Mouse (Mus musculus) lung, adult 2 months (tissue): ENCODE results near the gene Mxd4. TPM values are rescaled to one million over a fixed set of nuclear protein-coding genes. Genes with fewer than 3 reads are reported as not detected.
A peak's percentile ranks its signal among the peaks of the same experiment; 100 is the strongest.

ENCODE experiments used
- DNase-seq: peaks from one replicate; pipeline ENCODE4 v3.0.0; 2022
- H3K4me1 ChIP-seq: fragments of 200-500 bp; 2 replicates; pipeline ENCODE4 v1.6.1; 2011; ENCODE audit warnings: low read length; ENCODE audit not compliant: control insufficient read depth, insufficient read depth
- H3K4me3 ChIP-seq: fragments of 200-500 bp; replicated peaks from 2 replicates; pipeline ENCODE3; 2011; ENCODE audit warnings: low read depth, mild to moderate bottlenecking, control low read depth, low read length; ENCODE audit errors: extremely low read depth
- CTCF ChIP-seq: fragments of 200-500 bp; IDR thresholded peaks from 2 replicates; pipeline ENCODE4 v1.5.1; 2011; ENCODE audit warnings: mild to moderate bottlenecking, low read length, control low read depth; ENCODE audit not compliant: insufficient read depth
- POLR2A ChIP-seq: fragments of 200-500 bp; IDR thresholded peaks from 2 replicates; pipeline ENCODE4 v1.6.1; 2011; ENCODE audit warnings: low read depth, mild to moderate bottlenecking, control low read depth, low read length, borderline replicate concordance; ENCODE audit errors: extremely low read depth
- WGBS: fragments of 180-500 bp; shearing (Covaris S2); methylation state at CpG from one replicate; pipeline ENCODE4 v1.1.7; 2018; 5-methylcytosine and 5-hydroxymethylcytosine counted together
- polyA plus RNA-seq: library from polyadenylated mRNA; depleted of rRNA; stranded (reverse); fragments of >200 nt; gene quantifications from 2 replicates; pipeline ENCODE4 v1.2.3, GENCODE M21; 2012

Mxd4 gene
- polyA plus RNA-seq, 1 experiment: 318 TPM

GRCm38 (mm10) chr5:34188856-34189255, 1.3 kb upstream of the Mxd4 start:
- H3K4me1 ChIP-seq: peaks cover 25% of the 10 kb centered on the region
- no peak for DNase-seq
- WGBS: 40% methylated on average over 2 of the region's 2 CpGs
- TF ChIP-seq POLR2A: no peak
- no peak overlapping the region for H3K4me3 ChIP-seq

GRCm38 (mm10) chr5:34186961-34187391, 544 bp downstream of the Mxd4 start:
- H3K4me1 ChIP-seq: peaks cover 41% of the 10 kb centered on the region
- under 1% methylated on average over 46 of the region's 46 CpGs for WGBS
- peak; percentile 60; the same call in 1 of the 2 replicates for TF ChIP-seq POLR2A
- TF ChIP-seq CTCF: no peak
- peak overlapping the region; percentile 95 for H3K4me3 ChIP-seq
- DNase-seq: peak; percentile 73

- WGBS: 12% methylated on average over 2 of the region's 2 CpGs
- TF ChIP-seq CTCF: no peak
- TF ChIP-seq POLR2A: 0 out of 2 replicates have a peak, but pooled peaks have one; percentile 3
- Histone ChIP-seq H3K4me3 (peak overlapping the region; percentile 95), H3K4me1 (peaks cover 43% of the 10 kb centered on the region)
- DNase-seq: no peak
These were observed 1.1 kb downstream of the Mxd4 start for GRCm38 (mm10) chr5:34186391-34186790.

- peak; percentile 8 for DNase-seq
- peak overlapping the region; percentile 95 for H3K4me3 ChIP-seq
- peaks cover 44% of the 10 kb centered on the region for H3K4me1 ChIP-seq
- TF ChIP-seq CTCF: no peak
These were observed 1.7 kb downstream of the Mxd4 start for GRCm38 (mm10) chr5:34185791-34186190.

- H3K4me1 ChIP-seq: peaks cover 49% of the 10 kb centered on the region
- 38% methylated on average over 1 of the region's 1 CpGs for WGBS
- DNase-seq: peak; percentile 6
- TF ChIP-seq CTCF (no peak), POLR2A (no peak)
- H3K4me3 ChIP-seq: peak overlapping the region; percentile 95
These were observed 2.4 kb downstream of the Mxd4 start for GRCm38 (mm10) chr5:34185051-34185580.

- H3K4me1 ChIP-seq: peaks cover 49% of the 10 kb centered on the region
These were observed 3.5 kb downstream of the Mxd4 start for GRCm38 (mm10) chr5:34183976-34184375.

GRCm38 (mm10) chr5:34183156-34183880, 4.2 kb downstream of the Mxd4 start:
- WGBS: 23% methylated on average over 5 of the region's 5 CpGs
- Histone ChIP-seq H3K4me3 (peak overlapping the region; percentile 15), H3K4me1 (peaks cover 49% of the 10 kb centered on the region)
- peak; percentile 45 for DNase-seq
- no peak for TF ChIP-seq CTCF
- TF ChIP-seq POLR2A: peak; percentile 25; the same call in 1 of the 2 replicates

More at GRCm38 (mm10) chr5:34183976-34184375, 3.5 kb downstream of the Mxd4 start:
- WGBS: 91% methylated on average over 3 of the region's 3 CpGs
- H3K4me3 ChIP-seq: no peak overlapping the region
- DNase-seq: peak; percentile 4
- TF ChIP-seq CTCF (no peak), POLR2A (no peak)

- TF ChIP-seq CTCF (no peak), POLR2A (no peak)
- DNase-seq: peak; percentile 23
- Histone ChIP-seq H3K4me1 (peaks cover 49% of the 10 kb centered on the region), H3K4me3 (no peak overlapping the region)
- WGBS: 32% methylated on average over 3 of the region's 3 CpGs
These were observed 5.0 kb downstream of the Mxd4 start for GRCm38 (mm10) chr5:34182486-34182885.

- no peak for DNase-seq
- TF ChIP-seq POLR2A (no peak), CTCF (no peak)
- Histone ChIP-seq H3K4me1 (peaks cover 20% of the 10 kb centered on the region), H3K4me3 (no peak overlapping the region)
- WGBS: 89% methylated on average over 4 of the region's 4 CpGs
These were observed 9.7 kb downstream of the Mxd4 start for GRCm38 (mm10) chr5:34177821-34178220.

GRCm38 (mm10) chr5:34177091-34177490, 10.4 kb downstream of the Mxd4 start:
- 80% methylated on average over 2 of the region's 2 CpGs for WGBS
- no peak for DNase-seq
- TF ChIP-seq POLR2A (no peak), CTCF (no peak)
- Histone ChIP-seq H3K4me1 (peaks cover 12% of the 10 kb centered on the region), H3K4me3 (no peak overlapping the region)
